Mouse (Mus musculus) MEL (cell line): ENCODE measurements around the gene Bcr. TPM values are rescaled to one million over a fixed set of nuclear protein-coding genes. Genes with fewer than 3 reads are reported as not detected.

Experiments
- DNase-seq: peaks from one replicate; pipeline ENCODE4 v3.0.0; 2011; ENCODE audit warnings: low read depth, low spot score
- H3K27ac ChIP-seq: 2 replicates; pipeline ENCODE4 v1.5.1; 2012; ENCODE audit warnings: low read depth, mild to moderate bottlenecking, control low read depth, low read length, moderate library complexity; ENCODE audit not compliant: control insufficient read depth
- H3K27me3 ChIP-seq, 2 experiments: fragments of 150-350 bp in 1 of 2; sonication (generic) in 1 of 2; 2 replicates each; pipeline ENCODE4 v1.6.1; 2012; ENCODE audit warnings: low read length in 2 of 2, mild to moderate bottlenecking in 2 of 2, improper control_type of control experiment in 1 of 2, moderate library complexity in 1 of 2; ENCODE audit not compliant: insufficient read depth in 2 of 2, control insufficient read depth in 1 of 2
- H3K36me3 ChIP-seq, 2 experiments: 2 replicates each; pipeline ENCODE4 v1.6.1; 2012 to 2014; ENCODE audit warnings: low read length in 2 of 2, improper control_type of control experiment in 1 of 2, inconsistent platforms in 1 of 2, mild to moderate bottlenecking in 1 of 2; ENCODE audit not compliant: insufficient read depth in 2 of 2, control insufficient read depth in 1 of 2
- H3K4me1 ChIP-seq, 2 experiments: fragments of 150-350 bp in 1 of 2; sonication (generic) in 1 of 2; 2 replicates each; pipeline ENCODE4 v1.6.1; 2012; ENCODE audit warnings: low read length in 2 of 2, improper control_type of control experiment in 1 of 2, mild to moderate bottlenecking in 1 of 2; ENCODE audit not compliant: insufficient read depth in 2 of 2, control insufficient read depth in 1 of 2
- H3K4me3 ChIP-seq, 2 experiments: fragments of 150-350 bp in 1 of 2; sonication (generic) in 1 of 2; 2 replicates each; pipeline ENCODE4 v1.5.1; 2012; ENCODE audit warnings: low read depth in 2 of 2, low read length in 2 of 2, mild to moderate bottlenecking in 2 of 2, moderate library complexity in 2 of 2, control low read depth in 1 of 2, improper control_type of control experiment in 1 of 2; ENCODE audit not compliant: control insufficient read depth in 1 of 2, insufficient read depth in 1 of 2
- H3K79me2 ChIP-seq: 2 replicates; pipeline ENCODE4 v1.6.1; 2012; ENCODE audit warnings: mild to moderate bottlenecking, low read length, moderate library complexity; ENCODE audit not compliant: control insufficient read depth, poor library complexity, insufficient read depth
- H3K9ac ChIP-seq: 2 replicates; pipeline ENCODE4 v1.6.1; 2012; ENCODE audit warnings: low read depth, mild to moderate bottlenecking, control low read depth, low read length, moderate library complexity; ENCODE audit not compliant: control insufficient read depth, poor library complexity, severe bottlenecking
- H3K9me3 ChIP-seq: fragments of 150-350 bp; sonication (generic); replicated peaks from 2 replicates; pipeline ENCODE4 v1.6.1; 2012; ENCODE audit warnings: mild to moderate bottlenecking, low read length, improper control_type of control experiment, moderate library complexity; ENCODE audit not compliant: insufficient read depth
- CTCF ChIP-seq, 3 experiments: IDR thresholded peaks in 2 of 3; conservative IDR thresholded peaks in 1 of 3; 2 replicates each; pipeline ENCODE4 v1.5.1; 2011 to 2012; ENCODE audit warnings: low read length in 3 of 3, low read depth in 2 of 3, mild to moderate bottlenecking in 2 of 3, improper control_type of control experiment in 1 of 3, inconsistent platforms in 1 of 3, mixed read lengths in 1 of 3, moderate library complexity in 1 of 3; ENCODE audit not compliant: control insufficient read depth in 1 of 3, insufficient read depth in 1 of 3, poor library complexity in 1 of 3, severe bottlenecking in 1 of 3
- E2F4 ChIP-seq: IDR thresholded peaks from 2 replicates; pipeline ENCODE4 v1.6.1; 2011; ENCODE audit warnings: low read depth, low read length, improper control_type of control experiment, borderline replicate concordance
- EP300 ChIP-seq, 2 experiments: IDR thresholded peaks; 2 replicates each; pipeline ENCODE4 v1.6.1; 2011; ENCODE audit warnings: improper control_type of control experiment in 2 of 2, low read length in 2 of 2, low read depth in 1 of 2, mild to moderate bottlenecking in 1 of 2
- GABPA ChIP-seq: IDR thresholded peaks from 2 replicates; pipeline ENCODE4 v1.6.1; 2012; ENCODE audit warnings: low read depth, mild to moderate bottlenecking, inconsistent platforms, low read length, improper control_type of control experiment, moderate library complexity
- KAT2A ChIP-seq: conservative IDR thresholded peaks from 2 replicates; pipeline ENCODE4 v1.6.1; 2012; ENCODE audit warnings: low read depth, low read length, improper control_type of control experiment, inconsistent platforms
- MAX ChIP-seq: IDR thresholded peaks from 2 replicates; pipeline ENCODE4 v1.6.1; 2011; ENCODE audit warnings: low read length, improper control_type of control experiment
- MAZ ChIP-seq: IDR thresholded peaks from 2 replicates; pipeline ENCODE4 v1.6.1; 2012; ENCODE audit warnings: low read depth, mild to moderate bottlenecking, inconsistent platforms, low read length, improper control_type of control experiment
- MYC ChIP-seq: IDR thresholded peaks from 2 replicates; pipeline ENCODE4 v1.6.1; 2011; ENCODE audit warnings: low read depth, mild to moderate bottlenecking, low read length, improper control_type of control experiment, moderate library complexity
- NRF1 ChIP-seq: IDR thresholded peaks from 2 replicates; pipeline ENCODE4 v1.6.1; 2014; ENCODE audit warnings: low read depth, mild to moderate bottlenecking, inconsistent platforms, low read length, improper control_type of control experiment, moderate library complexity; ENCODE audit not compliant: poor library complexity, insufficient read depth, severe bottlenecking
- POLR2AphosphoS5 ChIP-seq: IDR thresholded peaks from 2 replicates; pipeline ENCODE4 v1.6.1; 2012; ENCODE audit warnings: low read depth, borderline replicate concordance, mild to moderate bottlenecking, inconsistent platforms, low read length, moderate library complexity, mixed read lengths
- RAD21 ChIP-seq: IDR thresholded peaks from 2 replicates; pipeline ENCODE4 v1.6.1; 2011; ENCODE audit warnings: mild to moderate bottlenecking, low read depth, low read length, improper control_type of control experiment
- RCOR1 ChIP-seq: IDR thresholded peaks from 2 replicates; pipeline ENCODE4 v1.6.1; 2012; ENCODE audit warnings: low read depth, mild to moderate bottlenecking, inconsistent platforms, low read length, improper control_type of control experiment
- TBP ChIP-seq: IDR thresholded peaks from 2 replicates; pipeline ENCODE4 v1.8.0; 2011; ENCODE audit warnings: low read depth, low read length, improper control_type of control experiment
- TCF12 ChIP-seq: IDR thresholded peaks from 2 replicates; pipeline ENCODE4 v1.6.1; 2014; ENCODE audit warnings: low read depth, mild to moderate bottlenecking, inconsistent platforms, low read length, improper control_type of control experiment, moderate library complexity
- UBTF ChIP-seq: IDR thresholded peaks from 2 replicates; pipeline ENCODE4 v1.6.1; 2012; ENCODE audit warnings: low read depth, mild to moderate bottlenecking, inconsistent platforms, low read length, improper control_type of control experiment, moderate library complexity, borderline replicate concordance; ENCODE audit not compliant: insufficient read depth
- USF2 ChIP-seq, 2 experiments: IDR thresholded peaks; 2 replicates each; pipeline ENCODE4 v1.6.1; 2011 to 2012; ENCODE audit warnings: improper control_type of control experiment in 2 of 2, low read length in 2 of 2, borderline replicate concordance in 1 of 2, inconsistent platforms in 1 of 2, low read depth in 1 of 2, mild to moderate bottlenecking in 1 of 2; ENCODE audit not compliant: insufficient read depth in 1 of 2
- ZNF384 ChIP-seq: IDR thresholded peaks from 2 replicates; pipeline ENCODE4 v1.6.1; 2012; ENCODE audit warnings: low read depth, mild to moderate bottlenecking, inconsistent platforms, low read length, improper control_type of control experiment
- polyA plus RNA-seq, 2 experiments: library from polyadenylated mRNA; stranded (reverse) in 1 of 2; unstranded in 1 of 2; fragments of >175 nt in 1 of 2; fragments of >200 nt in 1 of 2; gene quantifications; 2 replicates each; pipeline versions ENCODE4 v1.2.1 to v1.2.4; 2012; ENCODE audit warnings: low replicate concordance in 2 of 2, low read depth in 1 of 2; ENCODE audit not compliant: insufficient read length in 2 of 2, insufficient read depth in 1 of 2, missing spikeins in 1 of 2
- total RNA-seq: library from RNA; depleted of rRNA; stranded (reverse); fragments of 300-350 nt; gene quantifications from 2 replicates; pipeline ENCODE4 v1.2.3, GENCODE M21; 2012

Gene Bcr
- total and polyA plus RNA-seq, 3 experiments = not detected

GRCm38 (mm10) chr10:75053655-75054054 lies 6.7 kb upstream of the Bcr start:
- TF ChIP-seq MYC = no peak
- Histone ChIP-seq H3K9me3 (no peaks in the 10 kb centered on the region), H3K36me3 (no peaks in the 10 kb centered on the region), H3K27me3 (no peaks in the 10 kb centered on the region), H3K4me3 (no peak overlapping the region), H3K9ac (no peak overlapping the region), H3K79me2 (no peaks in the 10 kb centered on the region), H3K27ac (no peak overlapping the region), H3K4me1 (no peaks in the 10 kb centered on the region)
- no peak for DNase-seq

- H3K4me3 ChIP-seq = no peak overlapping the region
- no peaks in the 10 kb centered on the region for H3K4me1 ChIP-seq
- H3K9ac ChIP-seq = no peak overlapping the region
- H3K79me2 ChIP-seq = no peaks in the 10 kb centered on the region
- H3K27ac ChIP-seq = no peak overlapping the region
- TF ChIP-seq NRF1 = no peak
- no peak for TF ChIP-seq MAX
- TF ChIP-seq MAZ = no peak
- no peak for TF ChIP-seq TBP
- no peak for TF ChIP-seq RCOR1
- no peak for TF ChIP-seq UBTF
- TF ChIP-seq RAD21 = no peak
- TF ChIP-seq EP300 (IDR thresholded peaks at IDR 0.05; ENCODE audit: low read depth in 1 of 2, low read length in 2 of 2) = no peak
- TF ChIP-seq TCF12 = no peak
- no peak for TF ChIP-seq POLR2AphosphoS5
- no peak for TF ChIP-seq USF2 (IDR thresholded peaks at IDR 0.05; ENCODE audit: borderline replicate concordance in 1 of 2, insufficient read depth in 1 of 2, low read depth in 1 of 2, low read length in 2 of 2)
- TF ChIP-seq GABPA = no peak
- no peak for TF ChIP-seq CTCF (IDR thresholded peaks at IDR 0.05 in 2 of 3, conservative IDR thresholded peaks at IDR 0.05 in 1 of 3; ENCODE audit: control insufficient read depth in 1 of 3, insufficient read depth in 1 of 3, low read depth in 2 of 3, low read length in 3 of 3, poor library complexity in 1 of 3, severe bottlenecking in 1 of 3)
- TF ChIP-seq ZNF384 = no peak
- TF ChIP-seq KAT2A = no peak
- no peak for TF ChIP-seq E2F4
- TF ChIP-seq, all 39 proteins: peak for 0
- no peaks in the 10 kb centered on the region for H3K36me3 ChIP-seq
- DNase-seq = no peak
- H3K27me3 ChIP-seq = no peaks in the 10 kb centered on the region
- no peaks in the 10 kb centered on the region for H3K9me3 ChIP-seq
Observed at GRCm38 (mm10) chr10:75054125-75054524, 6.3 kb upstream of the Bcr start.
